16 mouse cellular contexts compared by ENCODE assay signal in the genomic region with DNA sequence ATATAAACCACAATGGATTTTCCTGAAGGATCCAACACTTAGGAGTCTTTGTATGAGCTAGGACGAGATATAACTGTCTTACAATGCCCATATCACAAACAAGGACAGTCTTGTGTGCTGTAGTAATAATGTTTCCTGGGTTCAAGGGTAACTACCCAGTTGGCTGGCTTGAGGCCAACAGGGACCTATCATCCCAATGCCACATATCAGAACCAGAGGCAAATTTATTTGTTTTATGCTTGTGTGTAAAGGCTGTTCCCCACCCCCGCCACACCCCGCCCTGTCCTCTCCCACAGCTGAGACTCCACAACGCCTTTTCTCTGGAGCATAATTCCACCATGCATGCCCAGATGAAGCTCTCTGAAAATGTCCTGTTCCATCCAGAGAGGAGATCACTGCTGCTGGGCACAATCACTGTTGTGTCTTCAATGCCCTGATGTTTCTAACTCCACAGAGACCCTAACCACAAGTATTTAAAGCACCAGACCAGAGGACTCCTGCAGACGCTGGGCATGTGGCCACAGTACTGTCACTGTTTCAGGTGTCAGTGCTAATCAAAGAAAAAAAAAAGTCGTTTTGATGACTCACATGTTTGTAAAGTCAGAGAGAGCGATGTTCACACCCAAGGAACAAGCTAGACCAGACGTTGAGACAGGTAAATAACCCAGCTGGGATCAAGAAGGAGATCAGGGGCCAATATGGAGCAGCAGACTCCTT. TPM values are rescaled to one million over a fixed set of nuclear protein-coding genes. Genes with fewer than 3 reads are reported as not detected.
DNase-seq lines count a peak whose midpoint lies in the region; ATAC-seq and TF ChIP-seq lines count a peak whose summit lies in the region.
"Had no signal": no experiment of that assay in that cellular context is flagged by ENCODE, and none has a peak within 500 bp of the region (broad histone marks: within the 10 kb centered on the region; RNA-seq: fewer than 3 reads in every experiment).

No protein-coding gene starts in this region.

- peaks cover 18% of the 10 kb centered on the region for H3K4me1 ChIP-seq in embryonic facial prominence, embryonic 13.5 days
- H3K4me1 ChIP-seq in stomach, embryonic 15.5 days, result peaks cover 23% of the 10 kb centered on the region
- peaks cover 41% of the 10 kb centered on the region for H3K4me1 ChIP-seq in kidney, embryonic 15.5 days

- no peak for TF ChIP-seq CTCF in left cerebral cortex, adult 2 months (IDR thresholded peaks at IDR 0.05)

- ATAC-seq in embryonic facial prominence, embryonic 13.5 days (ENCODE audit: insufficient number of reproducible peaks, insufficient read depth, low FRiP score, low TSS enrichment, low read depth), result no peak
- ATAC-seq in stomach, embryonic 15.5 days (ENCODE audit: insufficient read depth, low FRiP score, low read depth), result no peak
- ATAC-seq in kidney, embryonic 15.5 days (replicated peaks; ENCODE audit: low FRiP score), result no peak
- ATAC-seq: forebrain, postnatal 0 days; lung, postnatal 0 days had no signal

- intact Hi-C loops in left cerebral cortex, adult 2 months (cut with DNase I), result loop anchor here (5.0 kb wide), 1 partner anchor 40 kb away; the partner anchor contains the start of gene Mettl26

- H3K9me3 ChIP-seq in embryonic facial prominence, embryonic 13.5 days, result no peaks in the 10 kb centered on the region
- H3K9me3 ChIP-seq in stomach, embryonic 15.5 days, result no peaks in the 10 kb centered on the region
- H3K9me3 ChIP-seq in kidney, embryonic 15.5 days (replicated peaks), result no peaks in the 10 kb centered on the region

- DNase-seq in left cerebral cortex, adult 2 months (ENCODE audit: extremely low spot score in 1 of 2, low spot score in 2 of 2), result no peak
- DNase-seq in left cerebral cortex, adult 8-10 months (ENCODE audit: low spot score in 2 of 2), result no peak
- DNase-seq in adrenal gland, postnatal 14 days, result peak; percentile 79
- no peak for DNase-seq in thymus, postnatal 0 days (ENCODE audit: low spot score)
- DNase-seq: forebrain, postnatal 0 days; heart, postnatal 10 days; kidney, adult 8-10 months; layer of hippocampus, adult 9-11 months; thymus, postnatal 36 days had no signal

- no peak overlapping the region for H3K9ac ChIP-seq in embryonic facial prominence, embryonic 13.5 days
- no peak overlapping the region for H3K9ac ChIP-seq in stomach, embryonic 15.5 days
- no peak overlapping the region for H3K9ac ChIP-seq in kidney, embryonic 15.5 days

- peaks cover 38% of the 10 kb centered on the region for H3K36me3 ChIP-seq in embryonic facial prominence, embryonic 13.5 days
- 0 out of 2 replicates have a peak, but pooled peaks cover 1% of the 10 kb centered on the region for H3K36me3 ChIP-seq in stomach, embryonic 15.5 days
- no peaks in the 10 kb centered on the region for H3K36me3 ChIP-seq in kidney, embryonic 15.5 days

- no peaks in the 10 kb centered on the region for H3K27me3 ChIP-seq in embryonic facial prominence, embryonic 13.5 days
- no peaks in the 10 kb centered on the region for H3K27me3 ChIP-seq in stomach, embryonic 15.5 days (replicated peaks)
- H3K27me3 ChIP-seq in kidney, embryonic 15.5 days, result no peaks in the 10 kb centered on the region

- H3K27ac ChIP-seq in left cerebral cortex, adult 2 months, result peak overlapping the region; percentile 6; the same call in 1 of the 2 replicates
- no peak overlapping the region for H3K27ac ChIP-seq in embryonic facial prominence, embryonic 13.5 days
- peak overlapping the region; percentile 59 for H3K27ac ChIP-seq in stomach, embryonic 15.5 days
- H3K27ac ChIP-seq in kidney, embryonic 15.5 days, result no peak overlapping the region

- peak overlapping the region; percentile 97; the same call in 1 of the 2 replicates for H3K4me3 ChIP-seq in left cerebral cortex, adult 2 months
- H3K4me3 ChIP-seq in embryonic facial prominence, embryonic 13.5 days, result 0 out of 2 replicates have a peak overlapping the region, but pooled peaks have one; percentile 4
- H3K4me3 ChIP-seq in stomach, embryonic 15.5 days (replicated peaks), result no peak overlapping the region
- H3K4me3 ChIP-seq in kidney, embryonic 15.5 days (replicated peaks), result no peak overlapping the region

- WGBS in embryonic facial prominence, embryonic 13.5 days, result 86% methylated on average over 8 of the region's 8 CpGs
- WGBS in stomach, embryonic 15.5 days, result 66% methylated on average over 8 of the region's 8 CpGs
- WGBS in kidney, embryonic 15.5 days, result 85% methylated on average over 8 of the region's 8 CpGs

- no peak overlapping the region for H3K4me2 ChIP-seq in embryonic facial prominence, embryonic 13.5 days
- H3K4me2 ChIP-seq in stomach, embryonic 15.5 days, result no peak overlapping the region; the same call in 1 of the 2 replicates
- H3K4me2 ChIP-seq in kidney, embryonic 15.5 days, result no peak overlapping the region

RNA-seq across cellular contexts. Expression of gene Rab40c, which starts 2.4 kb away (rescaled TPM):
- 10 to 100 TPM; 46.4 to 47.2 TPM for total RNA-seq in left cerebral cortex, adult 2 months (2021)
- 10 to 100 TPM; 39.7 to 46.1 (median 45.1) TPM for total RNA-seq in left cerebral cortex, adult 8-10 months (2022)
- total RNA-seq in adrenal gland, postnatal 14 days (2021), result 19.8 and 20.9 TPM in 2 replicates
- 32.9 and 36.6 TPM in 2 replicates for polyA plus RNA-seq in embryonic facial prominence, embryonic 13.5 days (2015; fragmentation: Nextera tagmentation; extraction: Ambion mirVana)
- polyA plus RNA-seq in stomach, embryonic 15.5 days (2015; fragmentation: Nextera tagmentation; extraction: Ambion mirVana), result 27.1 and 27.3 TPM in 2 replicates
- 14.9 and 20.0 TPM in 2 replicates for polyA plus RNA-seq in thymus, postnatal 0 days (2015; fragmentation: Nextera tagmentation; extraction: Ambion mirVana)
- 27.8 and 30.9 TPM in 2 replicates for polyA plus RNA-seq in kidney, embryonic 15.5 days (2015; fragmentation: Nextera tagmentation; extraction: Ambion mirVana)

RNA-seq across cellular contexts. Expression of gene Pigq, which starts 27.6 kb away (rescaled TPM):
- 100 to 1,000 TPM in 1 of 2 experiments, 10 to 100 TPM in 1; 96.5 to 118 TPM for total RNA-seq in left cerebral cortex, adult 2 months (2021)
- total RNA-seq in left cerebral cortex, adult 8-10 months (2022), result 100 to 1,000 TPM; 104 to 113 (median 104) TPM
- 112 and 122 TPM in 2 replicates for total RNA-seq in adrenal gland, postnatal 14 days (2021)
- polyA plus RNA-seq in embryonic facial prominence, embryonic 13.5 days (2015; fragmentation: Nextera tagmentation; extraction: Ambion mirVana), result 50.6 and 53.8 TPM in 2 replicates
- 60.7 and 60.8 TPM in 2 replicates for polyA plus RNA-seq in stomach, embryonic 15.5 days (2015; fragmentation: Nextera tagmentation; extraction: Ambion mirVana)
- 28.8 and 34.6 TPM in 2 replicates for polyA plus RNA-seq in thymus, postnatal 0 days (2015; fragmentation: Nextera tagmentation; extraction: Ambion mirVana)
- polyA plus RNA-seq in kidney, embryonic 15.5 days (2015; fragmentation: Nextera tagmentation; extraction: Ambion mirVana), result 72.2 and 76.4 TPM in 2 replicates

RNA-seq across cellular contexts. Expression of gene Nhlrc4, which starts 27.7 kb away (rescaled TPM):
- under 1 TPM; 0.20 to 0.87 TPM for total RNA-seq in left cerebral cortex, adult 2 months (2021)
- under 1 TPM; 0.41 to 0.74 (median 0.48) TPM for total RNA-seq in left cerebral cortex, adult 8-10 months (2022)
- 0.15 TPM in 1 of 2 replicates, not detected in the other for total RNA-seq in adrenal gland, postnatal 14 days (2021)
- polyA plus RNA-seq in embryonic facial prominence, embryonic 13.5 days (2015; fragmentation: Nextera tagmentation; extraction: Ambion mirVana), result not detected in 2 replicates
- 0.30 TPM in 1 of 2 replicates, not detected in the other for polyA plus RNA-seq in stomach, embryonic 15.5 days (2015; fragmentation: Nextera tagmentation; extraction: Ambion mirVana)
- 0.36 and 0.46 TPM in 2 replicates for polyA plus RNA-seq in thymus, postnatal 0 days (2015; fragmentation: Nextera tagmentation; extraction: Ambion mirVana)
- 1.5 TPM in 2 replicates for polyA plus RNA-seq in kidney, embryonic 15.5 days (2015; fragmentation: Nextera tagmentation; extraction: Ambion mirVana)
- total RNA-seq: adrenal gland, adult 18-20 months; forebrain, postnatal 0 days; gastrocnemius, postnatal 4 days; heart, postnatal 10 days had no signal

RNA-seq across cellular contexts. Expression of gene A930017K11Rik, which starts 35.3 kb away (rescaled TPM):
- under 1 TPM; 0.26 to 0.27 TPM for total RNA-seq in left cerebral cortex, adult 2 months (2021)
- total RNA-seq in left cerebral cortex, adult 8-10 months (2022), result 1 to 10 TPM in 3 of 4 experiments, under 1 TPM in 1; 0.63 to 1.8 (median 1.4) TPM
- not detected in 2 replicates for total RNA-seq in adrenal gland, postnatal 14 days (2021)
- polyA plus RNA-seq in embryonic facial prominence, embryonic 13.5 days (2015; fragmentation: Nextera tagmentation; extraction: Ambion mirVana), result 0.18 and 0.26 TPM in 2 replicates
- polyA plus RNA-seq in stomach, embryonic 15.5 days (2015; fragmentation: Nextera tagmentation; extraction: Ambion mirVana), result 0.24 and 0.52 TPM in 2 replicates
- polyA plus RNA-seq in thymus, postnatal 0 days (2015; fragmentation: Nextera tagmentation; extraction: Ambion mirVana), result not detected in 2 replicates
- 5.4 and 5.7 TPM in 2 replicates for polyA plus RNA-seq in kidney, embryonic 15.5 days (2015; fragmentation: Nextera tagmentation; extraction: Ambion mirVana)
- total RNA-seq: adrenal gland, adult 18-20 months; gastrocnemius, postnatal 4 days; heart, postnatal 10 days had no signal
- polyA plus RNA-seq: lung, postnatal 0 days; spleen, adult 2 months had no signal

RNA-seq across cellular contexts. Expression of gene Wfikkn1, which starts 36.4 kb away (rescaled TPM):
- total RNA-seq in left cerebral cortex, adult 2 months (2021), result 1 to 10 TPM; 1.7 TPM
- total RNA-seq in left cerebral cortex, adult 8-10 months (2022), result 1 to 10 TPM; 1.4 to 3.2 (median 1.5) TPM
- 1.2 and 1.5 TPM in 2 replicates for total RNA-seq in adrenal gland, postnatal 14 days (2021)
- polyA plus RNA-seq in embryonic facial prominence, embryonic 13.5 days (2015; fragmentation: Nextera tagmentation; extraction: Ambion mirVana), result 0.56 and 0.73 TPM in 2 replicates
- 0.39 and 0.55 TPM in 2 replicates for polyA plus RNA-seq in stomach, embryonic 15.5 days (2015; fragmentation: Nextera tagmentation; extraction: Ambion mirVana)
- 0.46 and 0.51 TPM in 2 replicates for polyA plus RNA-seq in thymus, postnatal 0 days (2015; fragmentation: Nextera tagmentation; extraction: Ambion mirVana)
- 0.49 and 0.56 TPM in 2 replicates for polyA plus RNA-seq in kidney, embryonic 15.5 days (2015; fragmentation: Nextera tagmentation; extraction: Ambion mirVana)

Comparison
In these comparisons a context has a peak if more than half of its experiments do, and no peak if none do; other contexts are left out.
1. H3K27ac ChIP-seq: peak in left cerebral cortex, adult 2 months (single experiment) and stomach, embryonic 15.5 days (single experiment); none in embryonic facial prominence, embryonic 13.5 days (single experiment) and kidney, embryonic 15.5 days (single experiment).
2. H3K4me3 ChIP-seq: peak in left cerebral cortex, adult 2 months (single experiment) and embryonic facial prominence, embryonic 13.5 days (single experiment); none in stomach, embryonic 15.5 days (single experiment) and kidney, embryonic 15.5 days (single experiment).